Mouse (Mus musculus): ENCODE results near the gene Slc12a7. TPM values are rescaled to one million over a fixed set of nuclear protein-coding genes. Genes with fewer than 3 reads are reported as not detected.
"Not testable (repeated sequence)": the region's sequence is repeated elsewhere in the genome, so short reads cannot be mapped to it uniquely, and the experiment has no call there.

Gene Slc12a7
- polyA plus RNA-seq, 1 experiment from 2014 or later = 19.7 TPM

DNA sequence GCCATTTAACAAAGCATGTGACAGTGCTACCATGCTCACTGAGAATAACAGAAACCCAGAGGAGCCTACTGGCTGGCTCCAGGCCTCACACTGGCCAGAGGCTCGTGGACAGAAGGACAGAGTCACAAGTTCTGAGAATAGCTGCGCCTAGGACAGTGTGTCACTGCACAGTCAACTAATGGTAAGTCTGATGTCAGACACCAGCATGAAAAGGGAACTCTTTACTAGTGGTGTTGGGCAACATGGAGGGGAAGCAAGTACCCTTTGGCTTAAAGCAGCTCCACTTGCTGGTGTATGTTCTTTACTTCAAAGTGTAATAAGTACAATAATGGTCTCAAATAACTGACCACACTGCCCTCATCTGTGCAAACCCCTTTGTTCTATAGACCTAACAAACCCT, 39.6 kb upstream of the Slc12a7 start:
- ATAC-seq (ENCODE audit: insufficient read depth) (no peak), DNase-seq (no peak)
- Histone ChIP-seq H3K27ac (ENCODE audit: low read depth) (no peak overlapping the region), H3K9me3 (ENCODE audit: low read depth, low read length) (no peaks in the 10 kb centered on the region), H3K9ac (no peak overlapping the region), H3K36me3 (ENCODE audit: insufficient read depth) (no peaks in the 10 kb centered on the region), H3K4me1 (ENCODE audit: insufficient read depth) (no peaks in the 10 kb centered on the region), H3K27me3 (ENCODE audit: insufficient read depth, low read length) (no peaks in the 10 kb centered on the region), H3K4me2 (no peak overlapping the region), H3K4me3 (ENCODE audit: low read depth, low read length) (no peak overlapping the region)
- no peak for TF ChIP-seq CTCF (IDR thresholded peaks at IDR 0.05; ENCODE audit: low read depth)
- 70% methylated on average over 2 of the region's 2 CpGs for WGBS

DNA sequence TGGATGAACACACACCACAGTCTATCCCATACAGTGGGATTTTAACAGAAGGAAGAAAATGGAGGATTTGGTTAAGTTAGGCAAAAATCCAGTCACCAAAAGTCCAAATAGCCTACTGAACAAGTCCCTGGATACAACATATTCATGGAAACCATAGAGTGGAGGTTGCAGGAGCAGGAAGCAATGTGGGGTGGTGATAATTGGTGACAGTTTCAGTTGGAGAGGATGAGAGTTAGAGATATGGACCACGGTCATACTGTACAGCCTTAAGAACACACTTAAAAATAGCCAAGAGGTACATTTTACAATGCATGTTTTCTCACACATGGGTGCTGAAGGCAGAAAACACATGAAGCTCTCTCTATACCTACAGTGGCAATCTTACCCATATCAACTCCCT, 37.9 kb upstream of the Slc12a7 start:
- H3K27me3 ChIP-seq (ENCODE audit: insufficient read depth, low read length) = no peaks in the 10 kb centered on the region
- TF ChIP-seq CTCF (IDR thresholded peaks at IDR 0.05; ENCODE audit: low read depth) = no peak
- no peak for DNase-seq
- no peaks in the 10 kb centered on the region for H3K36me3 ChIP-seq (ENCODE audit: insufficient read depth)
- WGBS = 73% methylated on average over 1 of the region's 1 CpGs
- no peak overlapping the region for H3K4me3 ChIP-seq (ENCODE audit: low read depth, low read length)
- H3K27ac ChIP-seq (ENCODE audit: low read depth) = no peak overlapping the region
- no peaks in the 10 kb centered on the region for H3K9me3 ChIP-seq (ENCODE audit: low read depth, low read length)
- no peak for ATAC-seq (ENCODE audit: insufficient read depth)
- H3K9ac ChIP-seq = no peak overlapping the region
- H3K4me2 ChIP-seq = no peak overlapping the region
- H3K4me1 ChIP-seq (ENCODE audit: insufficient read depth) = no peaks in the 10 kb centered on the region

DNA sequence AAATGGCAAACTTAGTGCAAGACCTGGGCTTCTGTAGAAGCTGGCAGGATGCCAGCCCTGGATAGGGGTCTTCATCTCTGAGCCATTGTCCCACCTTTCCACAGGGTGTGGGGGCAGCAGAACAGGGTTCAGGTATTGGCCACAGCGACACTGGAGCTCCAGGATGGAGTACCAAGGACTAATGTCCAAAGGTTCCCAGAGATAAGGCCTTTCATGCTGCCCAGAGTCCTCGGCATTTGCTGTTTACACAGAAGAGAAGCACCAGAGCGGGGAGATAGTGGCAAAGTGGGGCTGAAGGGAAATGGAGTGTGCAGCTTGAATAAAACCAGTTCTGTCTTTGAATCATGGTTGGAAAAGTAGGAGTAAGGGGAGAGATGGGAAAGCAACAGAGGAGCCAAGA, 36.4 kb upstream of the Slc12a7 start:
- Histone ChIP-seq H3K4me3 (ENCODE audit: low read depth, low read length) (no peak overlapping the region), H3K27ac (ENCODE audit: low read depth) (no peak overlapping the region), H3K4me1 (ENCODE audit: insufficient read depth) (no peaks in the 10 kb centered on the region), H3K4me2 (no peak overlapping the region), H3K36me3 (ENCODE audit: insufficient read depth) (no peaks in the 10 kb centered on the region), H3K9me3 (ENCODE audit: low read depth, low read length) (no peaks in the 10 kb centered on the region), H3K27me3 (ENCODE audit: insufficient read depth, low read length) (no peaks in the 10 kb centered on the region), H3K9ac (no peak overlapping the region)
- DNase-seq (no peak), ATAC-seq (ENCODE audit: insufficient read depth) (no peak)
- WGBS = 40% methylated on average over 3 of the region's 3 CpGs
- TF ChIP-seq CTCF (IDR thresholded peaks at IDR 0.05; ENCODE audit: low read depth) = no peak

DNA sequence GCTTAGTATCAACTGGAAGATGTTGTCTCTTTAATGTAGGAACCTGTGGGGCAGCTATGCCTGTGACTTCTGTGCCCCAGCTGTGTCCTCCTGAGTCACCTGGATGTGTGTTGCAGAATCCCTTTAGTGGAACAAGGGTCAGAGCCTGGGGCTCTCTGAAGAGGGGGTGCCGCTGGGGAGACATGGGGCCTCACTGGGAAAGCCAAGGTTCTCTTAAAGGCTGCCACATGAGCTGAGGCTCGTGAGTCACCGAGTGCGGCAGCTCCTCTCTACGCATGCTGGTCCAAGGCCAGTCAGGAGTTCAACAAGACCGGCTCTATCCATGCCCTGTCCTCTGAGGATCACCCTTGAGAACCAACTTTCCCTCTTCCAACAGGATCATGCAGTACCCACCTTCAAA, 33.2 kb upstream of the Slc12a7 start:
- H3K4me3 ChIP-seq (ENCODE audit: low read depth, low read length) = no peak overlapping the region
- no peak overlapping the region for H3K4me2 ChIP-seq
- no peaks in the 10 kb centered on the region for H3K27me3 ChIP-seq (ENCODE audit: insufficient read depth, low read length)
- H3K9me3 ChIP-seq (ENCODE audit: low read depth, low read length) = no peaks in the 10 kb centered on the region
- no peak overlapping the region for H3K9ac ChIP-seq
- no peak for TF ChIP-seq CTCF (IDR thresholded peaks at IDR 0.05; ENCODE audit: low read depth)
- DNase-seq = no peak
- no peak overlapping the region for H3K27ac ChIP-seq (ENCODE audit: low read depth)
- H3K4me1 ChIP-seq (ENCODE audit: insufficient read depth) = no peaks in the 10 kb centered on the region
- WGBS = 85% methylated on average over 6 of the region's 6 CpGs
- ATAC-seq (ENCODE audit: insufficient read depth) = no peak
- no peaks in the 10 kb centered on the region for H3K36me3 ChIP-seq (ENCODE audit: insufficient read depth)

DNA sequence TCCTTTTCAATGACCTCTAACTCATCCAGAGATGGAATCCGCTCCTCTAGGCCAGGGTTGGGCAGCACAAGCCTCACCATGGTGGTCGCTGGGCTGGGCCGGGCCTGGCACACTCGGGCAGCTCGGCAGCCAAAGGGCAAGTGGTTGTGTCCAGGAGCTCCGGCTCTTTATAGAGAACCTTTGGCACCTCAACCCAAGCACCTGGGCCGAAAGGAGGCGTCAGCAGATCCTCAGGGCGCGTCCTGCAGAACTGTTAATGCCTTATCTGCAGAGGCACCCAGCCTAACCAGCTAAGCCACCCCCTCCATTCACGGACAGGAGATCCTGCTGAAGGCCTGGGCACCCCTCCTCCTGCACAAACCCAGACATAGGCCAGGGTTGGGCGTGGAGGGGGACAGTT, 32.3 kb upstream of the Slc12a7 start:
- H3K4me3 ChIP-seq (ENCODE audit: low read depth, low read length) = no peak overlapping the region
- no peak overlapping the region for H3K27ac ChIP-seq (ENCODE audit: low read depth)
- ATAC-seq (ENCODE audit: insufficient read depth) (no peak), DNase-seq (no peak)
- no peaks in the 10 kb centered on the region for H3K27me3 ChIP-seq (ENCODE audit: insufficient read depth, low read length)
- H3K9me3 ChIP-seq (ENCODE audit: low read depth, low read length) = no peaks in the 10 kb centered on the region
- WGBS = 85% methylated on average over 12 of the region's 12 CpGs
- TF ChIP-seq CTCF (IDR thresholded peaks at IDR 0.05; ENCODE audit: low read depth) = no peak
- no peak overlapping the region for H3K9ac ChIP-seq
- no peaks in the 10 kb centered on the region for H3K4me1 ChIP-seq (ENCODE audit: insufficient read depth)
- H3K36me3 ChIP-seq (ENCODE audit: insufficient read depth) = no peaks in the 10 kb centered on the region
- no peak overlapping the region for H3K4me2 ChIP-seq

- Histone ChIP-seq H3K27ac (ENCODE audit: low read depth) (no peak overlapping the region), H3K36me3 (ENCODE audit: insufficient read depth) (no peaks in the 10 kb centered on the region), H3K4me1 (ENCODE audit: insufficient read depth) (no peaks in the 10 kb centered on the region), H3K9me3 (ENCODE audit: low read depth, low read length) (no peaks in the 10 kb centered on the region), H3K4me2 (no peak overlapping the region), H3K9ac (no peak overlapping the region), H3K27me3 (ENCODE audit: insufficient read depth, low read length) (no peaks in the 10 kb centered on the region), H3K4me3 (ENCODE audit: low read depth, low read length) (no peak overlapping the region)
- WGBS = 72% methylated on average over 9 of the region's 9 CpGs
- TF ChIP-seq CTCF (IDR thresholded peaks at IDR 0.05; ENCODE audit: low read depth) = no peak
- ATAC-seq (ENCODE audit: insufficient read depth) = no peak
- DNase-seq = no peak
These were observed 31.6 kb upstream of the Slc12a7 start for GRCm38 (mm10) chr13:73701161-73701883.

- H3K4me3 ChIP-seq (ENCODE audit: low read depth, low read length) = no peak overlapping the region
- no peaks in the 10 kb centered on the region for H3K36me3 ChIP-seq (ENCODE audit: insufficient read depth)
- H3K27ac ChIP-seq (ENCODE audit: low read depth) = no peak overlapping the region
- ATAC-seq (ENCODE audit: insufficient read depth) = peak; percentile 44; the same call in 1 of the 2 replicates
- no peaks in the 10 kb centered on the region for H3K27me3 ChIP-seq (ENCODE audit: insufficient read depth, low read length)
- no peak overlapping the region for H3K9ac ChIP-seq
- H3K4me2 ChIP-seq = no peak overlapping the region
- H3K4me1 ChIP-seq (ENCODE audit: insufficient read depth) = no peaks in the 10 kb centered on the region
- 66% methylated on average over 4 of the region's 4 CpGs for WGBS
- TF ChIP-seq CTCF (IDR thresholded peaks at IDR 0.05; ENCODE audit: low read depth) = no peak
- DNase-seq = peak; percentile 25
- H3K9me3 ChIP-seq (ENCODE audit: low read depth, low read length) = no peaks in the 10 kb centered on the region
These were observed 30.1 kb upstream of the Slc12a7 start for GRCm38 (mm10) chr13:73702776-73703175.

- H3K36me3 ChIP-seq (ENCODE audit: insufficient read depth); ATAC-seq (ENCODE audit: insufficient read depth); H3K9me3 ChIP-seq (ENCODE audit: low read depth, low read length); DNase-seq; H3K4me1 ChIP-seq (ENCODE audit: insufficient read depth); H3K9ac ChIP-seq; H3K4me2 ChIP-seq; H3K27ac ChIP-seq (ENCODE audit: low read depth); H3K27me3 ChIP-seq (ENCODE audit: insufficient read depth, low read length); H3K4me3 ChIP-seq (ENCODE audit: low read depth, low read length): not testable (repeated sequence)
- WGBS = 53% methylated on average over 4 of the region's 4 CpGs
These were observed 29.4 kb upstream of the Slc12a7 start for GRCm38 (mm10) chr13:73703486-73703885.
